Mouse (Mus musculus): ENCODE measurements at regions not wholly inside any gene's neighbourhood (a gene's known extent, or its start where the extent isn't known, plus 50 kb on each side); places are given as distances from the start of the nearest gene placed in this dataset.

GRCm38 (mm10) chr2:83340168-83340567, 304.1 kb upstream of the Zc3h15 start:
- 89% methylated on average over 6 of the region's 6 CpGs for WGBS
- no peak overlapping the region for H3K27ac ChIP-seq (ENCODE audit: low read length)
- no peak for ATAC-seq
- no peak overlapping the region for H3K4me3 ChIP-seq (replicated peaks; ENCODE audit: low read length)
- peaks cover 3% of the 10 kb centered on the region; the same call in 1 of the 2 replicates for H3K4me1 ChIP-seq (replicated peaks; ENCODE audit: control insufficient read depth, insufficient read depth, low read length)
- no peak overlapping the region for H3K4me2 ChIP-seq (ENCODE audit: low read length)
- no peaks in the 10 kb centered on the region for H3K36me3 ChIP-seq (ENCODE audit: control insufficient read depth, insufficient read depth)
- H3K9ac ChIP-seq (replicated peaks; ENCODE audit: low read depth, low read length): no peak overlapping the region
- no peaks in the 10 kb centered on the region for H3K27me3 ChIP-seq (replicated peaks; ENCODE audit: control insufficient read depth, insufficient read depth, low read length)
- H3K9me3 ChIP-seq (ENCODE audit: control insufficient read depth, low read length): no peaks in the 10 kb centered on the region

Measured in forebrain, embryonic 16.5 days (tissue).